Mouse (Mus musculus) hindbrain, embryonic 13.5 days (tissue): ENCODE results near the gene Tmem115. TPM values are rescaled to one million over a fixed set of nuclear protein-coding genes. Genes with fewer than 3 reads are reported as not detected.

Experiments used
- ATAC-seq: fragments of 200-750 bp; cut with Nextera tagmentation; 2 replicates; pipeline ENCODE4 v1.8.0; 2017; ENCODE audit warnings: moderate TSS enrichment; ENCODE audit not compliant: low FRiP score
- H3K27ac ChIP-seq: fragments of 300-500 bp; sonication (generic); 2 replicates; pipeline ENCODE4 v1.5.1; 2015; ENCODE audit warnings: inconsistent platforms, mild to moderate bottlenecking, moderate library complexity
- H3K27me3 ChIP-seq: fragments of 300-500 bp; sonication (generic); 2 replicates; pipeline ENCODE4 v1.6.1; 2015; ENCODE audit warnings: mild to moderate bottlenecking, inconsistent platforms
- H3K36me3 ChIP-seq: fragments of 300-500 bp; sonication (generic); 2 replicates; pipeline ENCODE4 v1.6.1; 2015; ENCODE audit warnings: mild to moderate bottlenecking, inconsistent platforms
- H3K4me1 ChIP-seq: fragments of 300-500 bp; sonication (generic); replicated peaks from 2 replicates; pipeline ENCODE4 v1.6.1; 2015; ENCODE audit warnings: inconsistent platforms
- H3K4me2 ChIP-seq: fragments of 300-500 bp; sonication (generic); 2 replicates; pipeline ENCODE4 v1.6.1; 2015; ENCODE audit warnings: inconsistent platforms, mild to moderate bottlenecking, moderate library complexity
- H3K4me3 ChIP-seq: fragments of 300-500 bp; sonication (generic); 2 replicates; pipeline ENCODE4 v1.5.1; 2015; ENCODE audit warnings: mild to moderate bottlenecking, inconsistent platforms
- H3K9ac ChIP-seq: fragments of 300-500 bp; sonication (generic); 2 replicates; pipeline ENCODE4 v1.6.1; 2015; ENCODE audit warnings: mild to moderate bottlenecking, inconsistent platforms
- H3K9me3 ChIP-seq: fragments of 300-500 bp; sonication (generic); 2 replicates; pipeline ENCODE4 v1.6.1; 2016; ENCODE audit warnings: inconsistent platforms
- WGBS: fragments of 180-500 bp; shearing (Covaris S2); methylation state at CpG from one replicate; pipeline ENCODE4 v1.1.7; 2015; 5-methylcytosine and 5-hydroxymethylcytosine counted together
- polyA plus RNA-seq: library from polyadenylated mRNA; unstranded; fragments of >200 nt; fragmentation: Nextera tagmentation; extraction: Ambion mirVana; gene quantifications from 2 replicates; pipeline ENCODE4 v1.2.1, GENCODE M21; 2015

The Tmem115 gene
- polyA plus RNA-seq, 1 experiment from 2014 or later: 44.7 TPM

GRCm38 (mm10) chr9:107545199-107545598 is 11.5 kb downstream of the Tmem115 start:
- Histone ChIP-seq H3K9ac (no peak overlapping the region), H3K4me3 (no peak overlapping the region), H3K36me3 (peaks cover 22% of the 10 kb centered on the region), H3K9me3 (no peaks in the 10 kb centered on the region), H3K4me2 (no peak overlapping the region), H3K27me3 (peaks cover 23% of the 10 kb centered on the region), H3K27ac (no peak overlapping the region), H3K4me1 (peaks cover 57% of the 10 kb centered on the region)
- 88% methylated on average over 10 of the region's 10 CpGs for WGBS
- ATAC-seq: no peak

GRCm38 (mm10) chr9:107545602-107546001 is 11.9 kb downstream of the Tmem115 start:
- no peak overlapping the region for H3K27ac ChIP-seq
- no peak overlapping the region for H3K4me3 ChIP-seq
- 4% methylated on average over 3 of the region's 3 CpGs for WGBS
- H3K36me3 ChIP-seq: peaks cover 20% of the 10 kb centered on the region
- no peak overlapping the region for H3K4me2 ChIP-seq
- H3K4me1 ChIP-seq: peaks cover 53% of the 10 kb centered on the region
- peaks cover 27% of the 10 kb centered on the region for H3K27me3 ChIP-seq
- H3K9ac ChIP-seq: no peak overlapping the region
- no peak for ATAC-seq
- no peaks in the 10 kb centered on the region for H3K9me3 ChIP-seq

GRCm38 (mm10) chr9:107547026-107547425 is 13.3 kb downstream of the Tmem115 start, which contains the start of gene Zmynd10:
Zmynd10 (plus strand) TSS chr9:107547298.
- H3K27me3 ChIP-seq: peaks cover 42% of the 10 kb centered on the region
- WGBS: 4% methylated on average over 20 of the region's 20 CpGs
- H3K27ac ChIP-seq: peak within 1 kb of the TSS; percentile 72
- peaks cover 20% of the 10 kb centered on the region for H3K36me3 ChIP-seq
- H3K4me1 ChIP-seq: peaks cover 58% of the 10 kb centered on the region
- H3K4me2 ChIP-seq: peak within 1 kb of the TSS; percentile 52
- H3K9ac ChIP-seq: peak within 1 kb of the TSS; percentile 49
- H3K4me3 ChIP-seq: peak within 1 kb of the TSS; percentile 20; the same call in 1 of the 2 replicates
- ATAC-seq: peak; percentile 55
- no peaks in the 10 kb centered on the region for H3K9me3 ChIP-seq

GRCm38 (mm10) chr9:107547957-107548356 is 14.2 kb downstream of the Tmem115 start:
- Histone ChIP-seq H3K27ac (no peak overlapping the region), H3K9me3 (no peaks in the 10 kb centered on the region), H3K27me3 (peaks cover 51% of the 10 kb centered on the region), H3K4me1 (peaks cover 53% of the 10 kb centered on the region), H3K4me3 (no peak overlapping the region), H3K36me3 (peaks cover 20% of the 10 kb centered on the region), H3K9ac (no peak overlapping the region), H3K4me2 (no peak overlapping the region)
- ATAC-seq: no peak
- 83% methylated on average over 5 of the region's 5 CpGs for WGBS

- Histone ChIP-seq H3K4me1 (peaks cover 56% of the 10 kb centered on the region), H3K4me2 (no peak overlapping the region), H3K27me3 (peaks cover 53% of the 10 kb centered on the region), H3K9me3 (no peaks in the 10 kb centered on the region), H3K4me3 (no peak overlapping the region), H3K36me3 (peaks cover 14% of the 10 kb centered on the region), H3K27ac (no peak overlapping the region), H3K9ac (no peak overlapping the region)
- WGBS: 90% methylated on average over 10 of the region's 10 CpGs
- ATAC-seq: no peak
Observed at GRCm38 (mm10) chr9:107548820-107549219, 15.1 kb downstream of the Tmem115 start.

- no peak overlapping the region for H3K4me3 ChIP-seq
- H3K4me1 ChIP-seq: peaks cover 58% of the 10 kb centered on the region
- no peak for ATAC-seq
- no peak overlapping the region for H3K9ac ChIP-seq
- 88% methylated on average over 20 of the region's 20 CpGs for WGBS
- H3K36me3 ChIP-seq: peaks cover 7% of the 10 kb centered on the region
- H3K27ac ChIP-seq: no peak overlapping the region
- H3K4me2 ChIP-seq: no peak overlapping the region
- peaks cover 53% of the 10 kb centered on the region for H3K27me3 ChIP-seq
- no peaks in the 10 kb centered on the region for H3K9me3 ChIP-seq
Observed at GRCm38 (mm10) chr9:107549297-107550074, 15.7 kb downstream of the Tmem115 start.

GRCm38 (mm10) chr9:107550491-107551116 is 16.9 kb downstream of the Tmem115 start:
- WGBS: 25% methylated on average over 23 of the region's 23 CpGs
- no peak for ATAC-seq
- Histone ChIP-seq H3K9me3 (no peaks in the 10 kb centered on the region), H3K27me3 (peaks cover 53% of the 10 kb centered on the region), H3K9ac (no peak overlapping the region), H3K4me2 (peak overlapping the region; percentile 65), H3K27ac (no peak overlapping the region), H3K4me3 (peak overlapping the region; percentile 40; the same call in 1 of the 2 replicates), H3K36me3 (no peaks in the 10 kb centered on the region), H3K4me1 (peaks cover 55% of the 10 kb centered on the region)

- peaks cover 56% of the 10 kb centered on the region for H3K4me1 ChIP-seq
- H3K27ac ChIP-seq: peak within 1 kb of the TSS; percentile 23; the same call in 1 of the 2 replicates
Observed at GRCm38 (mm10) chr9:107551117-107551889, 17.6 kb downstream of the Tmem115 start, which contains the start of gene Rassf1. Rassf1 (plus strand) TSS chr9:107551555.

GRCm38 (mm10) chr9:107551890-107552355 is 18.2 kb downstream of the Tmem115 start:
- H3K4me3 ChIP-seq: peak overlapping the region; percentile 40
- ATAC-seq: no peak
- WGBS: 8% methylated on average over 8 of the region's 8 CpGs
- peak overlapping the region; percentile 70 for H3K9ac ChIP-seq
- H3K36me3 ChIP-seq: no peaks in the 10 kb centered on the region
- no peaks in the 10 kb centered on the region for H3K9me3 ChIP-seq
- peaks cover 53% of the 10 kb centered on the region for H3K27me3 ChIP-seq
- H3K27ac ChIP-seq: no peak overlapping the region
- peak overlapping the region; percentile 65 for H3K4me2 ChIP-seq
- peaks cover 56% of the 10 kb centered on the region for H3K4me1 ChIP-seq

More at GRCm38 (mm10) chr9:107551117-107551889, 17.6 kb downstream of the Tmem115 start, which contains the start of gene Rassf1:
- H3K4me2 ChIP-seq: peak within 1 kb of the TSS; percentile 65
- H3K4me3 ChIP-seq: peak within 1 kb of the TSS; percentile 40
- under 1% methylated on average over 63 of the region's 63 CpGs for WGBS
- H3K27me3 ChIP-seq: peaks cover 53% of the 10 kb centered on the region
- ATAC-seq: no peak
- H3K9me3 ChIP-seq: no peaks in the 10 kb centered on the region
- H3K9ac ChIP-seq: peak within 1 kb of the TSS; percentile 70
- H3K36me3 ChIP-seq: no peaks in the 10 kb centered on the region

GRCm38 (mm10) chr9:107552690-107553393 is 19.1 kb downstream of the Tmem115 start:
- H3K4me3 ChIP-seq: peak overlapping the region; percentile 72
- H3K4me1 ChIP-seq: peaks cover 50% of the 10 kb centered on the region
- H3K27me3 ChIP-seq: peaks cover 53% of the 10 kb centered on the region
- H3K9me3 ChIP-seq: no peaks in the 10 kb centered on the region
- no peak overlapping the region for H3K27ac ChIP-seq
- H3K9ac ChIP-seq: peak overlapping the region; percentile 79
- peak overlapping the region; percentile 90 for H3K4me2 ChIP-seq
- no peak for ATAC-seq
- WGBS: 80% methylated on average over 5 of the region's 5 CpGs
- peaks cover 9% of the 10 kb centered on the region for H3K36me3 ChIP-seq

- peaks cover 44% of the 10 kb centered on the region for H3K27me3 ChIP-seq
- ATAC-seq: peak; percentile 78
- H3K9me3 ChIP-seq: no peaks in the 10 kb centered on the region
- H3K4me3 ChIP-seq: peak overlapping the region; percentile 72
- H3K9ac ChIP-seq: peak overlapping the region; percentile 79
- H3K4me2 ChIP-seq: peak overlapping the region; percentile 90
- peak overlapping the region; percentile 93 for H3K27ac ChIP-seq
- H3K4me1 ChIP-seq: peaks cover 50% of the 10 kb centered on the region
- peaks cover 18% of the 10 kb centered on the region for H3K36me3 ChIP-seq
- 6% methylated on average over 37 of the region's 37 CpGs for WGBS
Observed at GRCm38 (mm10) chr9:107553541-107554318, 20.0 kb downstream of the Tmem115 start.
